Mouse (Mus musculus) forelimb bud, embryonic 11.5 days (tissue): ENCODE data around the gene Sult2b1.
A peak's percentile ranks its signal among the peaks of the same experiment; 100 is the strongest.

Source experiments
- DNase-seq: peaks from one replicate; pipeline ENCODE4 v3.0.0-alpha.2; 2012; ENCODE audit warnings: low read depth, low spot score

Sult2b1 gene

GRCm38 (mm10) chr7:45725151-45725550, 59.3 kb downstream of the Sult2b1 start:
- DNase-seq = no peak

- DNase-seq = no peak
Observed at GRCm38 (mm10) chr7:45723781-45724180, 60.7 kb downstream of the Sult2b1 start.

GRCm38 (mm10) chr7:45723301-45723700, 61.2 kb downstream of the Sult2b1 start:
- no peak for DNase-seq

- DNase-seq = no peak
Observed at GRCm38 (mm10) chr7:45722348-45722713, 62.1 kb downstream of the Sult2b1 start.

- DNase-seq = no peak
Observed at GRCm38 (mm10) chr7:45721642-45722347, 62.7 kb downstream of the Sult2b1 start.

GRCm38 (mm10) chr7:45721234-45721571, 63.3 kb downstream of the Sult2b1 start:
- no peak for DNase-seq

- no peak for DNase-seq
Observed at GRCm38 (mm10) chr7:45720413-45721233, 63.8 kb downstream of the Sult2b1 start, which contains the start of gene Fam83e. Gene Fam83e (plus strand): TSS chr7:45721212.

- DNase-seq = no peak
Observed at GRCm38 (mm10) chr7:45719738-45720412, 64.6 kb downstream of the Sult2b1 start.

- DNase-seq = no peak
Observed at GRCm38 (mm10) chr7:45719180-45719579, 65.3 kb downstream of the Sult2b1 start.

GRCm38 (mm10) chr7:45718331-45718730, 66.1 kb downstream of the Sult2b1 start:
- no peak for DNase-seq

GRCm38 (mm10) chr7:45717918-45718297, 66.6 kb downstream of the Sult2b1 start, which contains the start of gene Sphk2:
Gene Sphk2 (minus strand): TSS chr7:45718002.
- DNase-seq = peak; percentile 100

- no peak for DNase-seq
Observed at GRCm38 (mm10) chr7:45716952-45717917, 67.2 kb downstream of the Sult2b1 start.

GRCm38 (mm10) chr7:45716460-45716857, 68.0 kb downstream of the Sult2b1 start:
- DNase-seq = no peak

GRCm38 (mm10) chr7:45715741-45716459, 68.6 kb downstream of the Sult2b1 start:
- no peak for DNase-seq

GRCm38 (mm10) chr7:45715090-45715708, 69.3 kb downstream of the Sult2b1 start, which contains the start of gene Rpl18:
Gene Rpl18 (plus strand): TSS chr7:45715457.
- peak; percentile 95 for DNase-seq

GRCm38 (mm10) chr7:45714630-45715089, 69.8 kb downstream of the Sult2b1 start:
- DNase-seq = no peak

GRCm38 (mm10) chr7:45713881-45714520, 70.5 kb downstream of the Sult2b1 start:
- DNase-seq = no peak

- no peak for DNase-seq
Observed at GRCm38 (mm10) chr7:45713396-45713795, 71.1 kb downstream of the Sult2b1 start.

GRCm38 (mm10) chr7:45712022-45712757, 72.3 kb downstream of the Sult2b1 start:
- no peak for DNase-seq
